Mouse (Mus musculus) CD8-positive naive resting alpha-beta T cell, adult 57 days (primary cell): ENCODE measurements around the gene Cib1. TPM values are rescaled to one million over a fixed set of nuclear protein-coding genes. Genes with fewer than 3 reads are reported as not detected.

Source experiments
- total RNA-seq: library from RNA; stranded (reverse); gene quantifications from one replicate; pipeline ENCODE4 v1.2.4, GENCODE M21; 2023

Cib1 gene
- total RNA-seq, result 49.5 TPM

GRCm38 (mm10) chr7:80232489-80233029, at the start of gene Cib1, which contains the start of gene Gdpgp1:
TSS of gene Cib1 (minus strand) at chr7:80232813.
TSS of gene Gdpgp1 (plus strand) at chr7:80232865.

GRCm38 (mm10) chr7:80268897-80269750, 36.5 kb upstream of the Cib1 start, which contains the start of gene Vps33b:
TSS of gene Vps33b (plus strand) at chr7:80269649.

GRCm38 (mm10) chr7:80260625-80261371, 28.2 kb upstream of the Cib1 start, which contains the start of gene Ngrn:
TSS of gene Ngrn (plus strand) at chr7:80261215.

GRCm38 (mm10) chr7:80246148-80246721, 13.6 kb upstream of the Cib1 start, which contains the start of gene Ttll13:
TSS of gene Ttll13 (plus strand) at chr7:80246376.

GRCm38 (mm10) chr7:80186531-80187296, 45.9 kb downstream of the Cib1 start, which contains the start of gene Sema4b:
TSS of gene Sema4b (plus strand) at chr7:80186841.

Other genes starting within 250 kb of the Cib1 start
- gene Zfp710, start 208.0 kb downstream of the Cib1 start, total RNA-seq, result 26.3 TPM
- 38.2 TPM for gene Idh2, start 117.4 kb downstream of the Cib1 start, total RNA-seq
- 48.9 TPM for gene Sema4b, start 46.0 kb downstream of the Cib1 start, total RNA-seq
- 5.2 TPM for gene Gdpgp1, start 52 bp upstream of the Cib1 start, total RNA-seq
- 1.8 TPM for gene Ttll13, start 13.6 kb upstream of the Cib1 start, total RNA-seq
- 17.9 TPM for gene Ngrn, start 28.4 kb upstream of the Cib1 start, total RNA-seq
- gene Vps33b, start 36.8 kb upstream of the Cib1 start, total RNA-seq, result 34.9 TPM
- 2.6 TPM for gene Prc1, start 61.6 kb upstream of the Cib1 start, total RNA-seq
- 34.9 TPM for gene Rccd1, start 91.6 kb upstream of the Cib1 start, total RNA-seq
- gene Unc45a, start 108.2 kb upstream of the Cib1 start, total RNA-seq, result 135 TPM
- gene Hddc3, start 110.3 kb upstream of the Cib1 start, total RNA-seq, result 8.1 TPM
- gene Man2a2, start 138.6 kb upstream of the Cib1 start, total RNA-seq, result 99.7 TPM
- gene Fes, start 155.1 kb upstream of the Cib1 start, total RNA-seq, result 8.6 TPM
- gene Furin, start 172.6 kb upstream of the Cib1 start, total RNA-seq, result 66.4 TPM